Mouse (Mus musculus): ENCODE results near the gene Apopt1. TPM values are rescaled to one million over a fixed set of nuclear protein-coding genes. Genes with fewer than 3 reads are reported as not detected.

Gene Apopt1
- polyA plus RNA-seq, 1 experiment from 2014 or later, result 51.0 TPM

DNA sequence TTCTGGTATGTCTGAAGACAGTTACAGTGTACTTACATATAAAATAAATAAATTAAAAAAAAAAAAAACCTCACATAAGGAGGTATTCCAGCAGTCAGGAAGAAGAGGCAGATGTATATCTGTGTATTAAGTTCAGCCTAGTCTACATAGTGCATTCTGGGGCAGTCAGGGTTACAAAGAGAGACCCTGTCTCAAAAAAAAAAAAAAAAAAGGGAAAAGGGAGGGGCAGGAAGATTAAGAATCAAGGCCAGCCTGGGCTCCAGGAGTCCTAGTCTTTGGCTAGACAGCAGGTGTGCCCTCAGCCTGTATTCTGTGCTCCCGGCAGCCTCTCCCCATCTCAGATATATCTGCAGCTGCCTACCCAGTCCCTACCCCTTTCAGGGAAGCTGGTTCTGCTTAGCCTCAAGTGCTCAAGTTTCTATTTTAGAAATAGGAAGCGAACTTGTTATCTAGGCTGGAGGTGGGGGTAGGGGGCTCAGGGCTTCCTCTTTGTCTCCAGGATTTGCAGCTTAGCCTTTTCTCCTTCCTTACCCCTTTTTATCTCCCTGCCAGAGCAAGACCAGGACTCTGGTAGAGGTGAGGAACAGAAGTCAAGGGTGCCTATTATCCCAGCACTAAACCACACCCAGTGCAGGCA is 38.1 kb upstream of the Apopt1 start:
- Histone ChIP-seq H3K27me3 (ENCODE audit: control insufficient read depth, insufficient read depth, low read length) (no peaks in the 10 kb centered on the region), H3K4me2 (ENCODE audit: low read length) (no peak overlapping the region), H3K36me3 (ENCODE audit: control insufficient read depth, insufficient read depth, low read length) (no peaks in the 10 kb centered on the region), H3K9me3 (ENCODE audit: control insufficient read depth, low read length) (no peaks in the 10 kb centered on the region), H3K27ac (replicated peaks in 1 of 2; ENCODE audit: control insufficient read depth in 1 of 2, insufficient read depth in 1 of 2, low read depth in 2 of 2, low read length in 2 of 2) (0 out of 4 replicates have a peak overlapping the region, but pooled peaks of 1 of the 2 experiments have one; percentile 14), H3K4me3 (ENCODE audit: control insufficient read depth in 1 of 2, insufficient read depth in 1 of 2, low read depth in 1 of 2, low read length in 2 of 2) (no peak overlapping the region), H3K4me1 (ENCODE audit: control insufficient read depth in 2 of 2, insufficient read depth in 2 of 2, low read length in 2 of 2) (peaks cover 27 to 57% of the 10 kb centered on the region in 2 experiments), H3K9ac (ENCODE audit: low read length) (no peak overlapping the region; the same call in 1 of the 2 replicates)
- WGBS, result 5% methylated on average over 2 of the region's 2 CpGs
- no peak for ATAC-seq (ENCODE audit: insufficient number of reproducible peaks, insufficient read depth, low FRiP score, low read depth)

DNA sequence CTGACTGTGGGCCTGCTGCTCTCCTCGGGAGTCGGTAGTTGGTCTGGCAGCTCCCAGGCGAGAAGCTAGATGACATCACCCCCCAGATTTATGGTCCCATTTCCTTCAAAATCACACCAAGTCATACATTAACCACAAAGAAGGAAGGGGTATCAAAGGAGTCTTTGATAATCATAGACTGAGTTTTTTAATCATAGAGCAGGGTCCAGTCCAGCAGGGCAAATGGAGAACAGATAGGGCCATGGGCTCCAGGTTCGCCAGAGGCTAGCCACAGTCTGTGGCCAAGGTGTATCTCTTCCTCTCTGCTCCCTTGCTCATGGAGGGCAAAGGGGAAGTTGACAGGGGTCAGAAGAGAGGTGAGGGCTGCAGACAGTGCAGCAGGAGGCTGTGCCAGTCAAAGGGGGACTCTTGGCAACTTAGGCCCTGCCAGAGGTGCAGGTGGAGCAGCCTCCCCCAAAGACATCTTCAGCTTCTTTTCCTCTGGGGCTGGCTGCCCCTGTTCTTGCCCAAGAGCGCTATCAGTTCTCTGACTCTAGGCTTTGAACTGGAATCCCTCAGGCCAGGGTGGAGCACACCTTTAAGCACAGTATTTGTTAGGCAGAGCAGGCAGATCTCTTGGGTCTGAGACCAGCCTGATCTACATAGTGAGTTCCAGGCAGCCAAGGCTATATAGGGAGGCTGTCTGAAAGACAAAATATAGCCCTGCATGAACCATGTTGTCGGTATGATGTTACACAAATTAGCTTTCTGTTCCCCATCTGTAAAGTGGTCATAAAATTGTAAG is 37.1 kb upstream of the Apopt1 start:
- no peak overlapping the region for H3K4me2 ChIP-seq (ENCODE audit: low read length)
- no peaks in the 10 kb centered on the region for H3K27me3 ChIP-seq (ENCODE audit: control insufficient read depth, insufficient read depth, low read length)
- 84% methylated on average over 6 of the region's 6 CpGs for WGBS
- no peak overlapping the region for H3K9ac ChIP-seq (ENCODE audit: low read length)
- ATAC-seq (ENCODE audit: insufficient number of reproducible peaks, insufficient read depth, low FRiP score, low read depth), result no peak
- H3K4me3 ChIP-seq (ENCODE audit: control insufficient read depth in 1 of 2, insufficient read depth in 1 of 2, low read depth in 1 of 2, low read length in 2 of 2), result no peak overlapping the region
- H3K36me3 ChIP-seq (ENCODE audit: control insufficient read depth, insufficient read depth, low read length), result peaks cover 5% of the 10 kb centered on the region
- no peak overlapping the region for H3K27ac ChIP-seq (replicated peaks in 1 of 2; ENCODE audit: control insufficient read depth in 1 of 2, insufficient read depth in 1 of 2, low read depth in 2 of 2, low read length in 2 of 2)
- peaks cover 23 to 48% of the 10 kb centered on the region in 2 experiments for H3K4me1 ChIP-seq (ENCODE audit: control insufficient read depth in 2 of 2, insufficient read depth in 2 of 2, low read length in 2 of 2)
- no peaks in the 10 kb centered on the region for H3K9me3 ChIP-seq (ENCODE audit: control insufficient read depth, low read length)

GRCm38 (mm10) chr12:111677421-111677820 is 35.6 kb upstream of the Apopt1 start:
- peaks cover 13% of the 10 kb centered on the region for H3K36me3 ChIP-seq (ENCODE audit: control insufficient read depth, insufficient read depth, low read length)
- H3K4me2 ChIP-seq (ENCODE audit: low read length), result peak overlapping the region; percentile 91
- H3K9me3 ChIP-seq (ENCODE audit: control insufficient read depth, low read length), result no peaks in the 10 kb centered on the region
- H3K27me3 ChIP-seq (ENCODE audit: control insufficient read depth, insufficient read depth, low read length), result no peaks in the 10 kb centered on the region
- no peak; the same call in 1 of the 2 replicates for ATAC-seq (ENCODE audit: insufficient number of reproducible peaks, insufficient read depth, low FRiP score, low read depth)
- WGBS, result 17% methylated on average over 5 of the region's 5 CpGs
- H3K9ac ChIP-seq (ENCODE audit: low read length), result peak overlapping the region; percentile 78
- H3K4me1 ChIP-seq (ENCODE audit: control insufficient read depth in 2 of 2, insufficient read depth in 2 of 2, low read length in 2 of 2), result peaks cover 29 to 48% of the 10 kb centered on the region in 2 experiments
- peak overlapping the region; percentile 69 to 71 for H3K4me3 ChIP-seq (ENCODE audit: control insufficient read depth in 1 of 2, insufficient read depth in 1 of 2, low read depth in 1 of 2, low read length in 2 of 2)
- H3K27ac ChIP-seq (replicated peaks in 1 of 2; ENCODE audit: control insufficient read depth in 1 of 2, insufficient read depth in 1 of 2, low read depth in 2 of 2, low read length in 2 of 2), result peak overlapping the region; percentile 95 to 98

DNA sequence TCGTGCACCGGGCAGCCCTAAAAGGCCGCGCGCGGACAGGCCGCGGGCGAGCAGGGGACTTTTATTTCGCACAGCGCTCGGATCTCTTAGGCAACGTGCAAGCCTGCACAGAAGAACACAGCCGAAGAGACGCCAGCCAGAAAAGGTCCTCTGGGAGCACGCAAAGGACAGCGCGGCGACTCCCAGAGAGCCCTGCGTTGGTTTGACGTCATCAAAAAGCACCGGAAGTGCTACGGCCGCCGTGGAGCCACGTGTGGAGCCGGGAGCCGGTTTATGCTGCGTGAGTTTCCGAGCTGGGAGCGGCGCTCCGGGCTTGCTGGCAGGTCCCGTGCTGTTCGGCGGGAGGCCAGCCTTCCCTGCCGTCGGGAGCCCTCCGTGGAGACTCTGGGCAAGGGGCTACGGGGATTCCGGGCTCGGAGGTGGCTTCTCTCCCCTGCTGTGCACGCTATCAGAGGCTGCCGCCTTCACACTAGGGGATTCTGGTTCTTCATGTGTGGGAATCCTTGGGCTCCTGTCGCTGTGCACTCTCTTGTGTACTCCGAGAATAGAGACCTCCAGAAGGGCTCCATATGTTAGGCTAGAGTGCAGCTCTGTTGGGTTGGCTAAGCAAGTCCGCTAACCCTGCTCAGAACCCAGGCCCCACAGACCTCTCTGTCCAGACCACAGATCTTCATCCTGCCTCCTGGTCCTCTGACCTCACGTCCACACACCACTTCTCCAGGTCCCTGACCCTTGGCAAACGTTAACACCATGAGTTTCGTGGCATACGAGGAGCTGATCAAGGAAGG is 35.0 kb upstream of the Apopt1 start, which contains the start of gene Trmt61a:
Trmt61a (plus strand) TSS at position 224 of the 788 bp plus-strand sequence.
- H3K4me1 ChIP-seq (ENCODE audit: control insufficient read depth in 2 of 2, insufficient read depth in 2 of 2, low read length in 2 of 2), result peaks cover 28 to 50% of the 10 kb centered on the region in 2 experiments
- peaks cover 13% of the 10 kb centered on the region for H3K36me3 ChIP-seq (ENCODE audit: control insufficient read depth, insufficient read depth, low read length)

DNA sequence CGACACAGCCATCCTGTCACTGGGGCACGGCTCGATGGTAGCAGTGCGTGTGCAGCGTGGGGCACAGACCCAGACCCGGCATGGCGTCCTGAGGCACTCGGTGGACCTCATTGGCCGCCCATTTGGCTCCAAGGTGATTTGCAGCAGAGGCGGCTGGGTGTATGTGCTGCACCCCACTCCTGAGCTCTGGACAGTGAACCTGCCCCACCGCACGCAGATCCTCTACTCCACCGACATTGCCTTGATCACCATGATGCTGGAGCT is 34.5 kb upstream of the Apopt1 start:
- Histone ChIP-seq H3K27me3 (ENCODE audit: control insufficient read depth, insufficient read depth, low read length) (no peaks in the 10 kb centered on the region), H3K36me3 (ENCODE audit: control insufficient read depth, insufficient read depth, low read length) (peaks cover 16% of the 10 kb centered on the region), H3K27ac (replicated peaks in 1 of 2; ENCODE audit: control insufficient read depth in 1 of 2, insufficient read depth in 1 of 2, low read depth in 2 of 2, low read length in 2 of 2) (peak overlapping the region in 1 of 2 experiments; percentile 98; a peak in 1 of 4 replicates), H3K9me3 (ENCODE audit: control insufficient read depth, low read length) (no peaks in the 10 kb centered on the region), H3K4me1 (ENCODE audit: control insufficient read depth in 2 of 2, insufficient read depth in 2 of 2, low read length in 2 of 2) (peaks cover 33 to 55% of the 10 kb centered on the region in 2 experiments), H3K4me2 (ENCODE audit: low read length) (peak overlapping the region; percentile 91), H3K9ac (ENCODE audit: low read length) (peak overlapping the region; percentile 78), H3K4me3 (ENCODE audit: control insufficient read depth in 1 of 2, insufficient read depth in 1 of 2, low read depth in 1 of 2, low read length in 2 of 2) (peak overlapping the region; percentile 69 to 71)
- 5% methylated on average over 13 of the region's 13 CpGs for WGBS
- no peak for ATAC-seq (ENCODE audit: insufficient number of reproducible peaks, insufficient read depth, low FRiP score, low read depth)

More for the DNA sequence above, 35.0 kb upstream of the Apopt1 start, which contains the start of gene Trmt61a:
- ATAC-seq (ENCODE audit: insufficient number of reproducible peaks, insufficient read depth, low FRiP score, low read depth), result peak; percentile 82
- Histone ChIP-seq H3K9me3 (ENCODE audit: control insufficient read depth, low read length) (no peaks in the 10 kb centered on the region), H3K27ac (replicated peaks in 1 of 2; ENCODE audit: control insufficient read depth in 1 of 2, insufficient read depth in 1 of 2, low read depth in 2 of 2, low read length in 2 of 2) (peak within 1 kb of the TSS; percentile 95 to 98), H3K9ac (ENCODE audit: low read length) (peak within 1 kb of the TSS; percentile 78), H3K4me3 (ENCODE audit: control insufficient read depth in 1 of 2, insufficient read depth in 1 of 2, low read depth in 1 of 2, low read length in 2 of 2) (peak within 1 kb of the TSS; percentile 69 to 71), H3K27me3 (ENCODE audit: control insufficient read depth, insufficient read depth, low read length) (no peaks in the 10 kb centered on the region), H3K4me2 (ENCODE audit: low read length) (peak within 1 kb of the TSS; percentile 91)
- under 1% methylated on average over 51 of the region's 51 CpGs for WGBS

DNA sequence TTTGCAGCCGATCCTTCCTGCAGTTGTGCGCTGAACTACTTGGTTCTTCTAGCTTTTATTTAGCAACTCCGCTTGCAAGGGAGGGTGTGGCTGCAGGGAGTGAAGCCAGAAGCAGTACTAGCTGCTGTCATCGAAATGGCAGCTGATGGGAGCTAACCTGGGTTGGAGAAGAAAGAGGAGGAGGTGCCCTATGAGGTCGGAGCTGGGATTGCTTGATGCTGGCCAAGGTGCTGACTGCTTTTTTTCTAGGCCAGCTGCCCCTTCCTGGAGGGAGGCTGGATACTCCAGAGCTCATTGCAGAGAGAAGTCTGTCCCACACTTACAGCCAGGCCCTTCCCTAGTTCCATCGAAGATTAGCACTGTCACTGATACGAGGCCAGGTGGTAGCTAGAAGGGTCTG is 34.1 kb upstream of the Apopt1 start:
- Histone ChIP-seq H3K4me2 (ENCODE audit: low read length) (peak overlapping the region; percentile 91), H3K9me3 (ENCODE audit: control insufficient read depth, low read length) (no peaks in the 10 kb centered on the region), H3K27me3 (ENCODE audit: control insufficient read depth, insufficient read depth, low read length) (no peaks in the 10 kb centered on the region), H3K9ac (ENCODE audit: low read length) (peak overlapping the region; percentile 78), H3K27ac (replicated peaks in 1 of 2; ENCODE audit: control insufficient read depth in 1 of 2, insufficient read depth in 1 of 2, low read depth in 2 of 2, low read length in 2 of 2) (no peak overlapping the region), H3K36me3 (ENCODE audit: control insufficient read depth, insufficient read depth, low read length) (peaks cover 17% of the 10 kb centered on the region), H3K4me3 (ENCODE audit: control insufficient read depth in 1 of 2, insufficient read depth in 1 of 2, low read depth in 1 of 2, low read length in 2 of 2) (peak overlapping the region; percentile 69 to 71), H3K4me1 (ENCODE audit: control insufficient read depth in 2 of 2, insufficient read depth in 2 of 2, low read length in 2 of 2) (peaks cover 32 to 55% of the 10 kb centered on the region in 2 experiments)
- no peak for ATAC-seq (ENCODE audit: insufficient number of reproducible peaks, insufficient read depth, low FRiP score, low read depth)
- 31% methylated on average over 7 of the region's 7 CpGs for WGBS

GRCm38 (mm10) chr12:111680661-111681060 is 32.4 kb upstream of the Apopt1 start:
- no peaks in the 10 kb centered on the region for H3K9me3 ChIP-seq (ENCODE audit: control insufficient read depth, low read length)
- no peak overlapping the region for H3K9ac ChIP-seq (ENCODE audit: low read length)
- peaks cover 26 to 45% of the 10 kb centered on the region in 2 experiments for H3K4me1 ChIP-seq (ENCODE audit: control insufficient read depth in 2 of 2, insufficient read depth in 2 of 2, low read length in 2 of 2)
- ATAC-seq (ENCODE audit: insufficient number of reproducible peaks, insufficient read depth, low FRiP score, low read depth), result no peak
- WGBS, result 93% methylated on average over 13 of the region's 13 CpGs
- H3K4me2 ChIP-seq (ENCODE audit: low read length), result no peak overlapping the region
- H3K36me3 ChIP-seq (ENCODE audit: control insufficient read depth, insufficient read depth, low read length), result peaks cover 17% of the 10 kb centered on the region
- H3K27ac ChIP-seq (replicated peaks in 1 of 2; ENCODE audit: control insufficient read depth in 1 of 2, insufficient read depth in 1 of 2, low read depth in 2 of 2, low read length in 2 of 2), result no peak overlapping the region
- no peak overlapping the region for H3K4me3 ChIP-seq (ENCODE audit: control insufficient read depth in 1 of 2, insufficient read depth in 1 of 2, low read depth in 1 of 2, low read length in 2 of 2)
- H3K27me3 ChIP-seq (ENCODE audit: control insufficient read depth, insufficient read depth, low read length), result no peaks in the 10 kb centered on the region
